Mouse (Mus musculus) intestine, embryonic 16.5 days (tissue): Measurements from ENCODE around the gene Nepn. TPM values are rescaled to one million over a fixed set of nuclear protein-coding genes. Genes with fewer than 3 reads are reported as not detected.

Source experiments
- ATAC-seq: fragments of 200-750 bp; cut with Nextera tagmentation; 2 replicates; pipeline ENCODE4 v1.8.0; 2017; ENCODE audit warnings: moderate TSS enrichment, moderate library complexity
- H3K27ac ChIP-seq: fragments of 300-500 bp; sonication (generic); 2 replicates; pipeline ENCODE4 v1.5.1; 2014; ENCODE audit warnings: mild to moderate bottlenecking, low read length
- H3K27me3 ChIP-seq: fragments of 300-500 bp; sonication (generic); replicated peaks from 2 replicates; pipeline ENCODE4 v1.6.1; 2014; ENCODE audit warnings: low read length, control low read depth, mixed read lengths; ENCODE audit not compliant: control insufficient read depth, insufficient read depth
- H3K36me3 ChIP-seq: fragments of 300-500 bp; sonication (generic); 2 replicates; pipeline ENCODE4 v1.6.1; 2014; ENCODE audit warnings: low read length, control low read depth; ENCODE audit not compliant: control insufficient read depth, insufficient read depth
- H3K4me1 ChIP-seq: fragments of 300-500 bp; sonication (generic); 2 replicates; pipeline ENCODE4 v1.6.1; 2014; ENCODE audit warnings: low read length, control low read depth, mixed read lengths; ENCODE audit not compliant: control insufficient read depth, insufficient read depth
- H3K4me2 ChIP-seq: fragments of 300-500 bp; sonication (generic); 2 replicates; pipeline ENCODE4 v1.6.1; 2014; ENCODE audit warnings: low read depth, low read length, control low read depth
- H3K4me3 ChIP-seq: fragments of 300-500 bp; sonication (generic); 2 replicates; pipeline ENCODE4 v1.5.1; 2014; ENCODE audit warnings: mild to moderate bottlenecking, low read length
- H3K9ac ChIP-seq: fragments of 300-500 bp; sonication (generic); 2 replicates; pipeline ENCODE4 v1.6.1; 2014; ENCODE audit warnings: low read depth, low read length
- H3K9me3 ChIP-seq: fragments of 300-500 bp; sonication (generic); 2 replicates; pipeline ENCODE4 v1.6.1; 2016; ENCODE audit warnings: low read length, control low read depth; ENCODE audit not compliant: control insufficient read depth
- WGBS: fragments of 180-500 bp; shearing (Covaris S2); extraction: QIAGEN DNeasy Blood & Tissue Kit; methylation state at CpG from one replicate; pipeline ENCODE4 v1.1.7; 2014; 5-methylcytosine and 5-hydroxymethylcytosine counted together
- polyA plus RNA-seq: library from polyadenylated mRNA; unstranded; fragments of >200 nt; fragmentation: Nextera tagmentation; extraction: Ambion mirVana; gene quantifications from 2 replicates; pipeline ENCODE4 v1.2.1, GENCODE M21; 2015

Gene Nepn
- polyA plus RNA-seq, 1 experiment from 2014 or later = 0.77 TPM

DNA sequence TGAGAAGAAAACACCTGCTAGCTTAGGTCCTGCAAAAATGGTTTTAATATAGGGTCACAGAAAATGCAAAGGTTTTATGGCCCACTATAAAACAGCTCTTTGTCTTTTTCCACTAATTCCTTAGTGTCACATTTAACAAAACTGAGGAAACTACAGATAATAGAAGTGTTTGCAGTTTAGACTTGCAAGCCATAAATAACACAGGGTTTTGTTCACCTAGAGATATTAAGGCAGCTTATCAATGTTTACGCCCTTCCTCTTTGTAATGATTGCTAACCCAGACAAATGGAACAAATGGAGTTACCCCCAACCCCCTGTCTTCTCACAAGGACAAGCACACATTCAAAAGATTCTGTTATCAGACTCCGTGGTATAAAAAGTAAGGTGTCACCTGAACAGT lies 2.4 kb downstream of the Nepn start:
- 44% methylated on average over 2 of the region's 2 CpGs for WGBS
- peak; percentile 26; the same call in 1 of the 2 replicates for ATAC-seq
- Histone ChIP-seq H3K4me3 (no peak overlapping the region), H3K4me2 (no peak overlapping the region), H3K9me3 (no peaks in the 10 kb centered on the region), H3K4me1 (0 out of 2 replicates have a peak, but pooled peaks cover 3% of the 10 kb centered on the region), H3K27ac (no peak overlapping the region), H3K9ac (no peak overlapping the region), H3K36me3 (no peaks in the 10 kb centered on the region), H3K27me3 (no peaks in the 10 kb centered on the region)

DNA sequence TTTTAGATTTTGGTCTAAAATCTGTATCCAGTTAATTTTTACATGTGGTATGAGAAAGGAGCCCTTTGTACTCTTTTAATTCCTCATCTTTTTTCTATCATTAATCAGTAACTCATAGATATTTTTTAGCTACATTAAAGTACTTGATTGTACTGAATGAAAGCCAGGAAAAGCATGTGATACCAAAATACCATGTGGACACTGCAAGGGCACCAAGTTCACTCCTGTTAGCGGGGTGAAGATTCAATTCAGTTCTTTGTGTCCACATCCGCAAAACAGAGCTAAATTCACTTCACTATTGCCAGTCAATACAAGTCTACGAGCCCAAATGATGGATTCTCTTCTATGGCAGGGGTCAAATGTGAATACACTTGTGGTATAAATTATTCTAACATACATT lies 7.9 kb downstream of the Nepn start:
- Histone ChIP-seq H3K9ac (no peak overlapping the region), H3K4me2 (no peak overlapping the region), H3K9me3 (no peaks in the 10 kb centered on the region), H3K36me3 (no peaks in the 10 kb centered on the region), H3K27me3 (no peaks in the 10 kb centered on the region), H3K4me1 (no peaks in the 10 kb centered on the region), H3K4me3 (no peak overlapping the region), H3K27ac (no peak overlapping the region)
- WGBS = 82% methylated on average over 3 of the region's 3 CpGs
- no peak for ATAC-seq

DNA sequence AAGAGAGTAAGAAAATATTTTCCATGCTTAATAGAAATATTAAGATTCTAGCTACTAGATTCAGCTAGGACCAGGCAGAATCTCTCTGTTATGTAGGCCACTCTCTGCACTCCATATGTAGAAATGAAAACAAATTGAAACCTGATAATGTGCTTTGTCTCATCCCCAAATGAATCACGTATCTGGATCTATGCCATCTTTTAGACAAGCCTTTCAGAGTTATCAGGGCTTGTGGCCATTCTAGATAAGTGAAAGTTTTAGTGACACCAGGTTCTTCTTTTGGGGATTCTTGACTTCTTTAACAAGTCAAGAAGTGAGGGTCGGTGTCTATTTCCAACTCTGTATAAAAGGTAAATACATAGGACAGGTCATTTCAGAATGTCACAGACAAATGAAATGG lies 9.9 kb downstream of the Nepn start:
- Histone ChIP-seq H3K4me3 (no peak overlapping the region), H3K9ac (no peak overlapping the region), H3K4me2 (no peak overlapping the region), H3K27me3 (no peaks in the 10 kb centered on the region), H3K36me3 (no peaks in the 10 kb centered on the region), H3K9me3 (no peaks in the 10 kb centered on the region), H3K4me1 (no peaks in the 10 kb centered on the region), H3K27ac (no peak overlapping the region)
- WGBS = 82% methylated on average over 2 of the region's 2 CpGs
- no peak for ATAC-seq

DNA sequence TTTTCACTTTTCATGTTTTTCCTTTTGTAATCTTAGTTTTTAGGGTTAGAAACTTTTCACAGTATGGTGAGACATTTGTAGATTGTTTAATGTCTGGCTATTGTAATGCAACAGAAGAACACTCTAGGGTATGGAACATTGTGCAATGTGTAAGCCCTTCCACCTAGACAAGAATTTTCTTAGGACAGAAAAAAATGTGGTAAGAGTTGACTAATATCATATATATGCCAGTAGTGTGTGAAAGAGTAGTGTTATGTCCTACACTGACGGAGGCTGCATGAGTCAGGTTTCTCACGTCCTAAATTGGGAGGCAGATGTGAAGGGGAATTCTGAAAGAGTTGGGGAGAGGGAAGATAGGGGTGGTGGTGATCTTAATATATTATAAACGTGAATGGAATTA lies 10.9 kb downstream of the Nepn start:
- no peaks in the 10 kb centered on the region for H3K27me3 ChIP-seq
- H3K9ac ChIP-seq = no peak overlapping the region
- H3K4me1 ChIP-seq = no peaks in the 10 kb centered on the region
- no peaks in the 10 kb centered on the region for H3K9me3 ChIP-seq
- no peaks in the 10 kb centered on the region for H3K36me3 ChIP-seq
- 71% methylated on average over 3 of the region's 3 CpGs for WGBS
- no peak for ATAC-seq
- no peak overlapping the region for H3K4me3 ChIP-seq
- no peak overlapping the region for H3K4me2 ChIP-seq
- H3K27ac ChIP-seq = no peak overlapping the region

DNA sequence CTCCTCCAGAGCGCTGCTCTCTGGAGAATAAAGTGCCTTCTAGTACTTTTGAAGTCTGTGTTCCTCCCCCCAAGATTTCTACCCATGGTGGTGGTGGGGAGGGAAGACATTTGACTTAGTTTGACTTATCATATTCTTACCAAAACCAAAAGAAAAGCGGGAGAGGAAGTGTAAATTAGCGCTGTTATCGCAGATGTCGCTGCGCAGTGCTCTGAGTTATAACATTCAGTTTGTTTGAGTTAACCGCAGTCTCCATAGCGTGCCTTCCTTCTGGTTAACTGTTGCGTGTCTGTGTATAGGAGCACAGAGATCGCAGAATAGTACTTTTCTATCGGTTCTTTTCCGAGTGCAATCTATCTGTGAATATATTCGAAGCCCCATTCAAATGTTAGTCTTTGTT lies 16.4 kb downstream of the Nepn start:
- H3K4me1 ChIP-seq = no peaks in the 10 kb centered on the region
- no peak overlapping the region for H3K9ac ChIP-seq
- H3K27ac ChIP-seq = no peak overlapping the region
- no peaks in the 10 kb centered on the region for H3K9me3 ChIP-seq
- no peaks in the 10 kb centered on the region for H3K36me3 ChIP-seq
- ATAC-seq = no peak
- WGBS = 79% methylated on average over 13 of the region's 13 CpGs
- H3K4me3 ChIP-seq = no peak overlapping the region
- H3K27me3 ChIP-seq = no peaks in the 10 kb centered on the region
- H3K4me2 ChIP-seq = no peak overlapping the region

DNA sequence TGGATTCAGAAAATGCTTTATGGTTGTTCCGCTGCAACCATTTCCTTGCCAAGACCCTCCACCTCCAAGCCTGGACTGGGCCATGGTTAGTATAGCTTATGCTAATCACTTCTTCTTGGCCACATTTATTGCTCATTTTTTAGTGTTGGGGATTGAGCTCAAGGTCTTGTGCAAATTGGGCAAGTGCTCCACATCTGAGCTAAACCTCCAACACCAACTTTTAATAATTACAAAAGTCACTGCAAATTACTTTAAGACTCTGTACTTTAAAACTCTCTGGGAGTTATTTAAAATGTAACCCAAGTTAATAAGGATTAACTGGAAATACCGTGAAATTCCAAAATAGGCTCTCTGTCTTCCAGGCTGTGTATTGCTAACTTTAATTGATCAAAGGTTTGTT lies 18.8 kb downstream of the Nepn start:
- ATAC-seq = no peak
- Histone ChIP-seq H3K9ac (no peak overlapping the region), H3K36me3 (no peaks in the 10 kb centered on the region), H3K9me3 (no peaks in the 10 kb centered on the region), H3K27ac (no peak overlapping the region), H3K4me1 (no peaks in the 10 kb centered on the region), H3K27me3 (no peaks in the 10 kb centered on the region), H3K4me3 (no peak overlapping the region), H3K4me2 (no peak overlapping the region)
- 97% methylated on average over 2 of the region's 2 CpGs for WGBS

DNA sequence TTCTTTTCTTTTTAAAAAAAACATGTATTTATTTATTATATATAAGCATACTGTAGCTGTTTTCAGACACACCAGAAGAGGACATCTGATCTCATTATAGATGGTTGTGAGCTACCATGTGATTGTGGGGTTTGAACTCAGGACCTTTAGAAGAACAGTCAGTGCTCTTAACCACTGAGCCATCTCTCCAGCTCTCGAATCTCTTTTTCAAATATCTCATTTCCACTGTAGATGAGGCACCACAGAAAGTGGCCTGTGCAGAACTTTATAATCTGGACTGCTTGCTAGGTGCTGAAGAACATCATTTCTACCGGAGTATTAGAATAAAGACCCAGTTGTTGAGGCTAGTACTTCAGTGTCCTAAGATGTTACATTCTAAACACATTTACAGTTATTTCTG lies 26.2 kb downstream of the Nepn start:
- no peak for ATAC-seq
- no peak overlapping the region for H3K9ac ChIP-seq
- WGBS = 87% methylated on average over 2 of the region's 2 CpGs

DNA sequence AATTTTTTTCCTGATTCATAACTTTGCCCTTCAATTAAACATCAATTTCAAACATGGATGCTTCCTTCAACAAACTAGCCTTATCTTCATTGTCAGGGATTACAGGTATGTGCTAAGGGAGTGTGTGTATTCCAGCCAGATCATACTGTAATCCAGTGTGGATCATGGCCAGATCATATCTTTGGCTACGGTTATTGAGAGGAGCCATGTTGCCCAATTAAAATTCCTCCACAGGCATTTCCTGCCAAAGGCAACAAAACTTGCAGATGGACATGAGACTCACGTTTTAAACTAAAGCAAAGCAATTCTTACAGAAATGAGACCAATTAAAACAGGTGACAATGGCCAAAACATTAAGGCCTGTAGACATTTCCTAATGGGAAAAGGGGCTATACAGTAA lies 27.7 kb downstream of the Nepn start:
- Histone ChIP-seq H3K9ac (no peak overlapping the region), H3K4me3 (peak overlapping the region; percentile 99), H3K27me3 (no peaks in the 10 kb centered on the region), H3K9me3 (no peaks in the 10 kb centered on the region), H3K4me1 (peaks cover 20% of the 10 kb centered on the region), H3K4me2 (peak overlapping the region; percentile 54), H3K27ac (no peak overlapping the region), H3K36me3 (no peaks in the 10 kb centered on the region)
- no peak for ATAC-seq
- 48% methylated on average over 2 of the region's 2 CpGs for WGBS

More for the DNA sequence above, 26.2 kb downstream of the Nepn start:
- H3K27me3 ChIP-seq = no peaks in the 10 kb centered on the region
- H3K4me2 ChIP-seq = no peak overlapping the region
- no peaks in the 10 kb centered on the region for H3K36me3 ChIP-seq
- no peak overlapping the region for H3K27ac ChIP-seq
- no peak overlapping the region for H3K4me3 ChIP-seq
- H3K4me1 ChIP-seq = peaks cover 17% of the 10 kb centered on the region
- no peaks in the 10 kb centered on the region for H3K9me3 ChIP-seq

DNA sequence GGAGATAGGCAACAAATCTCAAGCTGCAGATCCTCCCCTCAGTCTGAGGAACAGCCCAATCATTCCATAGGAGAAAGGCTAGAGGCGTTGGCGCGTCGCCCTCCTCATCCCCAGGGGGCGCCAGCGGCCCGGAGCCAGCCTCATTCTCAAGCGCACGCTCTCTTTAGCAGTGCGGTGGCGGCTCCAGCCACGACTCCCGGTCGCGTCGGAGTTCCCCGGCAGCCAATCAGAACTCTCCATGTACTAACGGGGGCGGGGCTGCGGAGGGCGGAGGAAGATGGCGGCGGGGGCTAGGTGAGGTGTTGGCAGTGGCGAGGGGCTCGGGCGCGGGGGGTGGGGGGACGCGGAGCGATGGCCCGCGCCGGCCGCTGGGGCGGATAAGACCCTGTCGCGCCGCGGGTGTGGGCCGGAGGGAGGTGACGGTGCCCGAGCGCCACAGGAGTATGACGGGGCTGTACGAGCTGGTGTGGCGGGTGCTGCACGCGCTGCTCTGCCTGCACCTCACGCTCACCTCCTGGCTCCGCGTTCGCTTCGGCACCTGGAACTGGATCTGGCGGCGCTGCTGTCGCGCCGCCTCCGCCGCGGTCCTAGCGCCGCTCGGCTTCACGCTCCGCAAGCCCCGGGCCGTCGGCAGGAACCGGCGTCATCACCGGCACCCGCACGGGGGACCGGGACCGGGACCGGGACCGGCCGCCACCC lies 28.7 kb downstream of the Nepn start, which contains the start of gene Nus1:
TSS of gene Nus1 (plus strand) at position 249 of the 699 bp plus-strand sequence.
- WGBS = under 1% methylated on average over 77 of the region's 79 CpGs
- Histone ChIP-seq H3K4me2 (peak within 1 kb of the TSS; percentile 69), H3K4me3 (peak within 1 kb of the TSS; percentile 99), H3K9ac (peak within 1 kb of the TSS; percentile 98), H3K27me3 (no peaks in the 10 kb centered on the region), H3K27ac (peak within 1 kb of the TSS; percentile 88), H3K4me1 (peaks cover 24% of the 10 kb centered on the region), H3K36me3 (no peaks in the 10 kb centered on the region), H3K9me3 (no peaks in the 10 kb centered on the region)
- peak; percentile 98 for ATAC-seq
